Mouse (Mus musculus) CH12.LX (cell line): ENCODE results near the gene Hdac5. TPM values are rescaled to one million over a fixed set of nuclear protein-coding genes. Genes with fewer than 3 reads are reported as not detected.

ENCODE experiments used
- DNase-seq: peaks from one replicate; pipeline ENCODE4 v3.0.0-alpha.2; 2013; ENCODE audit errors: extremely low read depth
- H3K27ac ChIP-seq: 2 replicates; pipeline ENCODE4 v1.5.1; 2012; ENCODE audit warnings: low read depth, mild to moderate bottlenecking, control low read depth, moderate library complexity; ENCODE audit not compliant: insufficient read depth
- H3K27me3 ChIP-seq: replicated peaks from 2 replicates; pipeline ENCODE3; 2012; ENCODE audit warnings: inconsistent platforms
- H3K36me3 ChIP-seq, 2 experiments: replicated peaks in 1 of 2; 2 replicates each; pipeline versions ENCODE3 to v1.6.1; 2012; ENCODE audit warnings: inconsistent platforms in 1 of 2, low read length in 1 of 2, mild to moderate bottlenecking in 1 of 2, mixed read lengths in 1 of 2, moderate library complexity in 1 of 2; ENCODE audit not compliant: control insufficient read depth in 1 of 2, insufficient read depth in 1 of 2
- H3K4me1 ChIP-seq, 2 experiments: 2 replicates each; pipeline ENCODE4 v1.6.1; 2012; ENCODE audit warnings: inconsistent platforms in 1 of 2, moderate library complexity in 1 of 2; ENCODE audit not compliant: insufficient read depth in 2 of 2, control insufficient read depth in 1 of 2
- H3K4me2 ChIP-seq: 2 replicates; pipeline ENCODE4 v1.6.1; 2012; ENCODE audit warnings: low read depth, mild to moderate bottlenecking, control low read depth; ENCODE audit not compliant: poor library complexity, insufficient read depth, severe bottlenecking
- H3K4me3 ChIP-seq, 3 experiments: fragments of 150-350 bp in 1 of 3; sonication (generic) in 1 of 3; replicated peaks in 1 of 3; 2 replicates each; pipeline versions ENCODE3 to v1.5.1; 2011 to 2012; ENCODE audit warnings: low read depth in 2 of 3, low read length in 2 of 3, mild to moderate bottlenecking in 2 of 3, moderate library complexity in 2 of 3, control low read depth in 1 of 3, improper control_type of control experiment in 1 of 3, inconsistent platforms in 1 of 3, mixed read lengths in 1 of 3; ENCODE audit not compliant: poor library complexity in 1 of 3
- H3K79me2 ChIP-seq: replicated peaks from 2 replicates; pipeline ENCODE4 v1.6.1; 2012; ENCODE audit warnings: mild to moderate bottlenecking, moderate library complexity; ENCODE audit not compliant: control insufficient read depth, poor library complexity, insufficient read depth, severe bottlenecking; ENCODE audit errors: extremely low read depth
- H3K9ac ChIP-seq: 2 replicates; pipeline ENCODE4 v1.6.1; 2012; ENCODE audit warnings: low read depth, mild to moderate bottlenecking, control low read depth, moderate library complexity; ENCODE audit not compliant: insufficient read depth
- H3K9me3 ChIP-seq: replicated peaks from 2 replicates; pipeline ENCODE3; 2012; ENCODE audit warnings: low read length, inconsistent platforms, mixed read lengths
- CTCF ChIP-seq, 2 experiments: IDR thresholded peaks in 1 of 2; conservative IDR thresholded peaks in 1 of 2; 2 replicates each; pipeline ENCODE4 v1.5.1; 2011 to 2012; ENCODE audit warnings: low read depth in 2 of 2, low read length in 2 of 2, improper control_type of control experiment in 1 of 2, inconsistent platforms in 1 of 2, mild to moderate bottlenecking in 1 of 2, moderate library complexity in 1 of 2
- GABPA ChIP-seq: IDR thresholded peaks from 2 replicates; pipeline ENCODE4 v1.6.1; 2012; ENCODE audit warnings: low read depth, low read length, improper control_type of control experiment, inconsistent platforms; ENCODE audit not compliant: insufficient replicate concordance
- MAX ChIP-seq: IDR thresholded peaks from 2 replicates; pipeline ENCODE4 v1.6.1; 2011; ENCODE audit warnings: low read length, improper control_type of control experiment
- MEF2A ChIP-seq: IDR thresholded peaks from 2 replicates; pipeline ENCODE4 v1.6.1; 2014; ENCODE audit warnings: low read depth, mild to moderate bottlenecking, inconsistent platforms, low read length, improper control_type of control experiment, borderline replicate concordance
- MYC ChIP-seq: IDR thresholded peaks from 2 replicates; pipeline ENCODE4 v1.6.1; 2011; ENCODE audit warnings: low read depth, mild to moderate bottlenecking, improper control_type of control experiment, low read length
- NRF1 ChIP-seq: IDR thresholded peaks from 2 replicates; pipeline ENCODE4 v1.6.1; 2014; ENCODE audit warnings: low read depth, mild to moderate bottlenecking, inconsistent platforms, low read length, improper control_type of control experiment, moderate library complexity
- RAD21 ChIP-seq: IDR thresholded peaks from 2 replicates; pipeline ENCODE4 v1.6.1; 2011; ENCODE audit warnings: low read depth, mild to moderate bottlenecking, low read length, improper control_type of control experiment, moderate library complexity
- TBP ChIP-seq: conservative IDR thresholded peaks from 2 replicates; pipeline ENCODE4 v1.6.1; 2011; ENCODE audit warnings: low read depth, low read length, improper control_type of control experiment
- dilution Hi-C: fragments of 300-500 bp; cut with MboI; formaldehyde crosslinking; loops from 2 replicates; pipeline ENCODE4 v1.14.3; 2020; ENCODE audit warnings: low sequenced_read_pairs; ENCODE audit not compliant: extremely low pct_unique_long_range_greater_than_20kb, extremely low pct_ligation_motif_present
- in situ Hi-C: fragments of 300-500 bp; cut with MboI; formaldehyde crosslinking; loops from 3 replicates; pipeline ENCODE4 v1.14.3; 2019; ENCODE audit warnings: low sequenced_read_pairs, low pct_ligation_motif_present, low pct_unique_long_range_greater_than_20kb, mixed read lengths
- polyA plus RNA-seq: library from polyadenylated mRNA; unstranded; fragments of >175 nt; gene quantifications from 2 replicates; pipeline ENCODE4 v1.2.1, GENCODE M21; 2012; ENCODE audit warnings: low read depth; ENCODE audit not compliant: insufficient read length
- total RNA-seq, 2 experiments: library from RNA; depleted of rRNA; stranded (reverse); fragments of 300-350 nt in 1 of 2; fragments of >200 nt in 1 of 2; gene quantifications; 2 replicates each; pipeline ENCODE4 v1.2.3; 2012 to 2014

The Hdac5 gene
- total and polyA plus RNA-seq, 3 experiments: 24.9 to 49.6 (median 46.4) TPM

DNA sequence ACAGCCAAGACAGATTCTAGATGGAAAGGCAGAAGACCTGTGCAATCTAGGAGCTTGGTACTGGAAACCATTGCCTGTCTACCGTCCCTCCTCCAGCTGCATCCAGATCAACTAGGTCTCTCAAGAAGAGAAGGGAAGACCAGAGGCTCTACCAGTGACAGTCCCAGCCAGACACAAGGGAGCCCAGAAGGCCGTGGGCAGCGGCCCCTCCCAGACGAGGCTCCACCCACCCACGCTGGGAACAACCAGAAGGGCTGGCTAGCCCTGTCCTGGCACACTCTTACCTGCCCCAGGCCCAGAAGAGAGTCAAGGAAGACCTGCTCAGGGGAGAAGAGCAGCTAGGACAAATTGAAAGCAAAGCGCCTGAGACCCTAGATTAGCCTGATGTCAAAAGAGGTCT, 9.5 kb downstream of the Hdac5 start:
- H3K9ac ChIP-seq: no peak overlapping the region
- H3K79me2 ChIP-seq: no peaks in the 10 kb centered on the region
- H3K9me3 ChIP-seq: no peaks in the 10 kb centered on the region
- no peak overlapping the region for H3K27ac ChIP-seq
- TF ChIP-seq RAD21: no peak
- no peak for TF ChIP-seq CTCF (conservative IDR thresholded peaks at IDR 0.05 in 1 of 2, IDR thresholded peaks at IDR 0.05 in 1 of 2; ENCODE audit: low read depth in 2 of 2, low read length in 2 of 2)
- no peak for TF ChIP-seq TBP
- no peak for TF ChIP-seq MAX
- H3K4me3 ChIP-seq: no peak overlapping the region
- dilution Hi-C loops: no loop called here
- H3K4me1 ChIP-seq: peaks cover 45 to 81% of the 10 kb centered on the region in 2 experiments
- H3K36me3 ChIP-seq: peaks cover 0 to 8% of the 10 kb centered on the region in 2 experiments
- H3K4me2 ChIP-seq: peak overlapping the region; percentile 12; the same call in 1 of the 2 replicates
- in situ Hi-C loops: loop anchor here (5.0 kb wide), 1 partner anchor 63 kb away; the partner anchor contains the start of gene Tmem101
- DNase-seq: no peak
- H3K27me3 ChIP-seq: no peaks in the 10 kb centered on the region

DNA sequence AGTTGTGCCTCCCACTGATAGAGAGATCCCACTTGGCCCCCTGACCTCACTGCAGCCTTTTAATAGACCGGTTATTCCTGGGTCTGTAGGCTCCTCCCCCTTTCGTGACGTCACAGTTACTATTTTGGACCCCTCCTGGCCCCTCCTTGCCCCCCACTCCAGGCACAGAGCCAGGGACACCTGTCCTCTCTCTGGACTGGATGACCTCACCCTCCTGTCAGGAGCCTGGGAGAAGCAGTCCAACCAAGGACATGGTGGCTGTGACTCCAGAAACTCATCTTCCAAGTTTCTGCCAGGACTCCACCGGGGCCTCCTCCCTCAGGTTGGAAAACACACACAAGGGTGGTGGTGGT, 10.0 kb downstream of the Hdac5 start:
- dilution Hi-C loops: no loop called here
- no peak overlapping the region for H3K9ac ChIP-seq
- TF ChIP-seq MEF2A: peak; percentile 75; the same call in 1 of the 2 replicates
- 0 out of 2 replicates have a peak, but pooled peaks have one; percentile 13 for TF ChIP-seq TBP
- no peak for TF ChIP-seq MYC
- TF ChIP-seq, all 38 proteins: peak for 2
- no peak overlapping the region for H3K4me2 ChIP-seq
- H3K4me1 ChIP-seq: peaks cover 45 to 86% of the 10 kb centered on the region in 2 experiments
- H3K9me3 ChIP-seq: no peaks in the 10 kb centered on the region
- H3K4me3 ChIP-seq: peak overlapping the region in 1 of 3 experiments; percentile 60
- DNase-seq: no peak
- H3K27me3 ChIP-seq: no peaks in the 10 kb centered on the region
- H3K27ac ChIP-seq: no peak overlapping the region
- in situ Hi-C loops: loop anchor here (5.0 kb wide), 1 partner anchor 63 kb away; the partner anchor contains the start of gene Tmem101
- no peaks in the 10 kb centered on the region for H3K79me2 ChIP-seq
- peaks cover 0 to 8% of the 10 kb centered on the region in 2 experiments for H3K36me3 ChIP-seq

DNA sequence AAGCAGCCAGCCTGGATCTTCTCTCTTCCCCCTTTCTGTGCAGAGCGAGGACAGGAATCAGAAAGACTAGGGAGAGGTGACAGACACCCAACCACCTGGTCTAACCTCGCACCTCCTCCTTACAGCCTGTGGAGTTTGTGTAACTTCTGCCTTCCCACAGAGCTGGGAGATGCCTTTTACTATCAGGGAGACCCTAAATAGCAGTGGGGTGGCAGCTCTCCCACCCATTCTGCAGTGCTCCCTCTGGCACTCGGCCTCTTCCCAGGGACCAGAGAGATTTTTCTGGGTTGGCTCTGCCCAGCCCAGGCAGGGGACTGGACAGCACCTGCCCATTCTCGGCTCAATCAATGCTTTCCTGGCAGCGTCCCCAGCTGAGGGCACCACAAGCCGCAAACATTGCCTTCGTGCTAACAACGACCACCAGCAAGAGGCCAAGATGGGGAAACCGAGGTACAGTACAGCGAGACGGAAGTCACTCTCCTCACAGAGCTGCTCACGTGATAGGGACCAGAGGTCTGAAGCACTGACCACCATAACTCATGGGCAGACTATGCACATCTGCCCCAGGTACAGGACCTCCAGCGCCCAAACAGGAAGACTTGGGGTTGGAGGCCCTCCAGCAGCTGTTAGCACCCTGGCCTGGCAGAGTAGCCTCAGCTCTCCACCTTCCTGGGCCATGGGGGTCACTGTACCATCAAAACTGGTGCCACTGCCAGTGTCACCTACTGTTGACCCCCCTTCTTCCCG, 10.5 kb downstream of the Hdac5 start:
- Histone ChIP-seq H3K27ac (0 out of 2 replicates have a peak overlapping the region, but pooled peaks have one; percentile 5), H3K4me3 (peak overlapping the region in 2 of 3 experiments; percentile 59 to 60), H3K9ac (no peak overlapping the region), H3K79me2 (0 out of 2 replicates have a peak, but pooled peaks cover 2% of the 10 kb centered on the region), H3K4me2 (peak overlapping the region; percentile 78), H3K27me3 (no peaks in the 10 kb centered on the region), H3K4me1 (peaks cover 48 to 91% of the 10 kb centered on the region in 2 experiments), H3K36me3 (peaks cover 0 to 6% of the 10 kb centered on the region in 2 experiments)
- no peak for DNase-seq
- TF ChIP-seq GABPA (no peak), NRF1 (peak; percentile 10; the same call in 1 of the 2 replicates)
- TF ChIP-seq, all 38 proteins: peak for 1
- no peaks in the 10 kb centered on the region for H3K9me3 ChIP-seq
- in situ Hi-C loops (no loop called here), dilution Hi-C loops (no loop called here)
